Mouse (Mus musculus) embryonic facial prominence, embryonic 12.5 days (tissue): Measurements from ENCODE around the gene Fosb. TPM values are rescaled to one million over a fixed set of nuclear protein-coding genes. Genes with fewer than 3 reads are reported as not detected.

Experiments used
- ATAC-seq: fragments of 200-750 bp; cut with Nextera tagmentation; 2 replicates; pipeline ENCODE4 v1.8.0; 2017; ENCODE audit not compliant: insufficient number of reproducible peaks, insufficient read depth, low FRiP score, low TSS enrichment
- H3K27ac ChIP-seq: fragments of 300-500 bp; sonication (generic); 2 replicates; pipeline ENCODE4 v1.5.1; 2016; ENCODE audit warnings: mild to moderate bottlenecking
- H3K27me3 ChIP-seq: fragments of 300-500 bp; sonication (generic); 2 replicates; pipeline ENCODE4 v1.6.1; 2016; ENCODE audit warnings: mild to moderate bottlenecking, moderate library complexity
- H3K36me3 ChIP-seq: fragments of 300-500 bp; sonication (generic); 2 replicates; pipeline ENCODE4 v1.6.1; 2016; ENCODE audit warnings: mild to moderate bottlenecking
- H3K4me1 ChIP-seq: fragments of 300-500 bp; sonication (generic); 2 replicates; pipeline ENCODE4 v1.6.1; 2016
- H3K4me2 ChIP-seq: fragments of 300-500 bp; sonication (generic); replicated peaks from 2 replicates; pipeline ENCODE4 v1.6.1; 2016; ENCODE audit warnings: mild to moderate bottlenecking, moderate library complexity
- H3K4me3 ChIP-seq: fragments of 300-500 bp; sonication (generic); 2 replicates; pipeline ENCODE4 v1.5.1; 2016; ENCODE audit warnings: mild to moderate bottlenecking
- H3K9ac ChIP-seq: fragments of 300-500 bp; sonication (generic); 2 replicates; pipeline ENCODE4 v1.6.1; 2016; ENCODE audit warnings: mild to moderate bottlenecking, moderate library complexity
- H3K9me3 ChIP-seq: fragments of 300-500 bp; sonication (generic); 2 replicates; pipeline ENCODE4 v1.6.1; 2016; ENCODE audit warnings: mild to moderate bottlenecking, moderate library complexity
- WGBS: fragments of 180-500 bp; shearing (Covaris S2); methylation state at CpG from one replicate; pipeline ENCODE4 v1.1.7; 2016; 5-methylcytosine and 5-hydroxymethylcytosine counted together
- polyA plus RNA-seq: library from polyadenylated mRNA; unstranded; fragments of >200 nt; fragmentation: Nextera tagmentation; extraction: Ambion mirVana; gene quantifications from 2 replicates; pipeline ENCODE4 v1.2.1, GENCODE M21; 2016

Fosb gene
- polyA plus RNA-seq: 0.05 TPM in 1 of 2 replicates, not detected in the other

GRCm38 (mm10) chr7:19309884-19310641, at the start of gene Fosb:
Fosb (minus strand) TSS chr7:19310051.
- H3K4me3 ChIP-seq: peak within 1 kb of the TSS; percentile 67
- H3K36me3 ChIP-seq: no peaks in the 10 kb centered on the region
- under 1% methylated on average over 49 of the region's 49 CpGs for WGBS
- peak within 1 kb of the TSS; percentile 61 for H3K9ac ChIP-seq
- peaks cover 14% of the 10 kb centered on the region for H3K4me1 ChIP-seq
- peaks cover 46% of the 10 kb centered on the region for H3K27me3 ChIP-seq
- no peaks in the 10 kb centered on the region for H3K9me3 ChIP-seq
- ATAC-seq: peak; percentile 71
- peak within 1 kb of the TSS; percentile 98 for H3K4me2 ChIP-seq
- no peak within 1 kb of the TSS for H3K27ac ChIP-seq

DNA sequence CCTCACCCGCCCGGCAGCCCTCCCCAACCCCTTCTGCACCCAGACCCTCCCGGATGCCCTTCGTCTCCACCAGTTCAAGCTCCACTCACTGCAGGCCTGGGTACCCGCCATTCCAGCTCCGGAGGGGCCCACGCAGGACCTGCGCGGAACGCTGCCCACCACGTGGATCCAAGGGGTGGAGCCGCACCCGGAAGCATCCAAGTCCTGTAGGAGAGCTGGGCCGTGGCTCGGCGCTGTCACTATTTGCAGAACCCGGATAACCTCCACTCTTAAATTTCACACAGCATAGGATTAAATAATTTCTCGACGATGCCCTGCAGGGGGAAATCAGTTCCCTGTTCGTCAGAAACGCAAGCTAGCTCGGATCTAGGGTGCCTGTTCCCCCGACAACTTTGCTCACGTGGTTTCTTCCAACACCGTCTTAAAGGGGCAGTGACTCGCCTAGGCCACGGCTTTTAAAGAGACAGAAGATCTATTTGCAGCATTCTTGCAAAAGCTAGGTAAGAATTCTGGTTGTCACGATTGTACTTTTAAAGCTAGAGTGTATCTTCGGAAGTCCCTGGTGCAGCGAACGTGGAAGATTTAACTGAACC, 49.5 kb upstream of the Fosb start, which contains the start of the genes Cd3eap and Ppp1r13l:
Gene Cd3eap, minus strand, starts transcription at position 185 of the 593 bp plus-strand sequence.
Gene Ppp1r13l, plus strand, starts transcription at position 451 of the 593 bp plus-strand sequence.
- Histone ChIP-seq H3K27ac (no peak within 1 kb of the TSS), H3K4me3 (peak within 1 kb of the TSS; percentile 68), H3K4me1 (peaks cover 28% of the 10 kb centered on the region), H3K9ac (peak within 1 kb of the TSS; percentile 69), H3K4me2 (peak within 1 kb of the TSS; percentile 89), H3K9me3 (no peaks in the 10 kb centered on the region), H3K36me3 (peaks cover 30% of the 10 kb centered on the region), H3K27me3 (peaks cover 15% of the 10 kb centered on the region)
- peak; percentile 48 for ATAC-seq
- WGBS: under 1% methylated on average over 31 of the region's 31 CpGs

DNA sequence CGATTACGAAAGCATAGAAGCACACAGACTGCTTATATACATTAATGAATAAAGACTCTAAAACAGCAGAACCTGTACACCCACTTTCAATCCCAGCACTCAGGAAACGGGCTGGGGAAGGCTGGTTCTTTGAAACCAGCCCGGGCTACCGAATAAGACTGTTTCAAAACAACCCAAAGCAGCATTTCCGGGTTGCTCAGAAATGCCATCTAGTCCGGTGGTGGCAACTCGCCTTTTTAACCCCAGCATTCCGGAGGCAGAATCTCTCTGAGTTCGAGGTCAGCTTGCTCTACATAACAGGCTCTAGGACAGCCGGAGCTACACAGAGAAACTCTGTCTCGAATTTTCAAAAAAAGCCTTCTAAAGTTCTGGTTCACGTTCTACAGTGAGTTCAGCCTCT, 48.8 kb upstream of the Fosb start:
- ATAC-seq: no peak
- Histone ChIP-seq H3K27me3 (peaks cover 14% of the 10 kb centered on the region), H3K27ac (no peak overlapping the region), H3K4me3 (peak overlapping the region; percentile 68), H3K4me1 (peaks cover 28% of the 10 kb centered on the region), H3K36me3 (peaks cover 36% of the 10 kb centered on the region), H3K9ac (peak overlapping the region; percentile 69), H3K9me3 (no peaks in the 10 kb centered on the region), H3K4me2 (peak overlapping the region; percentile 89)
- 18% methylated on average over 13 of the region's 13 CpGs for WGBS

DNA sequence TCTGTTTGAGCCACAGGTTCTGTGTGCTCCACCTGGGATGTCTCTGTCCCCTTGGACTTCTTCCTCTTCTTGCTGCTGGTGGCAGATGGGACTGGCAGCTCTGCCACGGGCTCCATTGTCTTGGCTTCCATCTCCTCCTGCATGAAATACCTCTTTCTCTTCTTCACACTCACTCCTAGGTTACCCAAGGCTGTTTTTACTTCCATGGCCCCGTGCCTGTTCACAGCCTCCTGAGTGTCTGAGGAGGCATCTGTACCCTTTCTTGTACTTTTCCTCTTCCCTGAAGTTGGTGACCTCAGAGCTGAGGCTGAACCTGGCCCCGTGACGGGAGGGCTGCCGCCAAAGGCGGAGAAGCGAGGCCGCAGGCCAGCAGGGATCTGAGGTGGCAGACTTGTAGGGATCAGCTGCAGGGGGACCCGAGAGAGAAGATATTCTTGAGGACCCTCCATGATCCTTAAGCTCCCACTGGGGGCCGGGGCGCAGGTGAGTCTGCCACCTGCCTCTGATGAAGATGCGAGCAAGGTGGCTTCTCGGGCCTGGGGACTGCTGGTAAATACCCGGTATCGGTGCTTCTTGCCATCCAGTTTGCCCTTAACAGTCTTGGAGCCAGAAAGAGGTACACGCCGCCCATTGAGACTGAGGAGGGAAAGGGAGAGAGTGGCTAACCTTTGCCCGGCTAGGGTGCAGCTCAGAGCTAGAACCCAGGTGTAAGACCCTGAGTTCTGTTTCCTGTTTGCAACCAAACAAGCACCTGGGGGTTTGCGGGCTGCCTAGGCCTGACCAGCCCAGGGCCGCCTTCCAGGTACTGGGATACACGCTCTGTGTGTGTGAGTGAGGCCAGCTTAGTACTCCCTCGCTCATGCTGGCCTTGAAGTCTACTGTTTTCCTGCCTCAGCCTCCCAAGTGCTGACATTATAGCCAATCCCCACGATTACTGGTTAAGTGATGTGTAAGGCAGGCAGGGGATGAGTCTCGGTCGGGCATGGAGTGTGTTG, 47.8 kb upstream of the Fosb start:
- Histone ChIP-seq H3K4me1 (peaks cover 28% of the 10 kb centered on the region), H3K27ac (no peak overlapping the region), H3K36me3 (peaks cover 45% of the 10 kb centered on the region), H3K27me3 (peaks cover 12% of the 10 kb centered on the region), H3K9me3 (no peaks in the 10 kb centered on the region), H3K4me3 (peak overlapping the region; percentile 68), H3K9ac (peak overlapping the region; percentile 69; the same call in 1 of the 2 replicates), H3K4me2 (peak overlapping the region; percentile 89)
- WGBS: 91% methylated on average over 25 of the region's 25 CpGs
- no peak for ATAC-seq

GRCm38 (mm10) chr7:19356311-19356710, 46.5 kb upstream of the Fosb start:
- Histone ChIP-seq H3K4me2 (no peak overlapping the region), H3K4me3 (no peak overlapping the region), H3K9ac (no peak overlapping the region), H3K27ac (no peak overlapping the region), H3K9me3 (no peaks in the 10 kb centered on the region), H3K27me3 (no peaks in the 10 kb centered on the region), H3K36me3 (peaks cover 59% of the 10 kb centered on the region), H3K4me1 (peaks cover 22% of the 10 kb centered on the region; the same call in 1 of the 2 replicates)
- ATAC-seq: no peak
- WGBS: 69% methylated on average over 10 of the region's 10 CpGs

GRCm38 (mm10) chr7:19354991-19355390, 45.1 kb upstream of the Fosb start:
- WGBS: 88% methylated on average over 5 of the region's 5 CpGs
- Histone ChIP-seq H3K4me1 (peaks cover 17% of the 10 kb centered on the region; the same call in 1 of the 2 replicates), H3K36me3 (peaks cover 69% of the 10 kb centered on the region), H3K4me3 (no peak overlapping the region), H3K9me3 (no peaks in the 10 kb centered on the region), H3K27me3 (no peaks in the 10 kb centered on the region), H3K27ac (no peak overlapping the region), H3K4me2 (no peak overlapping the region), H3K9ac (no peak overlapping the region)
- no peak for ATAC-seq

- WGBS: 93% methylated on average over 8 of the region's 8 CpGs
- H3K9me3 ChIP-seq: no peaks in the 10 kb centered on the region
- H3K4me2 ChIP-seq: no peak overlapping the region
- H3K9ac ChIP-seq: no peak overlapping the region
- no peak overlapping the region for H3K27ac ChIP-seq
- H3K4me3 ChIP-seq: no peak overlapping the region
- H3K4me1 ChIP-seq: peaks cover 12% of the 10 kb centered on the region
- H3K27me3 ChIP-seq: no peaks in the 10 kb centered on the region
- H3K36me3 ChIP-seq: peaks cover 69% of the 10 kb centered on the region
- no peak for ATAC-seq
Observed at GRCm38 (mm10) chr7:19350221-19350620, 40.4 kb upstream of the Fosb start.

GRCm38 (mm10) chr7:19349188-19349915, 39.5 kb upstream of the Fosb start:
- Histone ChIP-seq H3K4me1 (peaks cover 16% of the 10 kb centered on the region), H3K27ac (no peak overlapping the region), H3K27me3 (no peaks in the 10 kb centered on the region), H3K9ac (no peak overlapping the region), H3K4me2 (no peak overlapping the region), H3K36me3 (peaks cover 60% of the 10 kb centered on the region), H3K9me3 (no peaks in the 10 kb centered on the region), H3K4me3 (no peak overlapping the region)
- WGBS: 87% methylated on average over 13 of the region's 13 CpGs
- no peak for ATAC-seq

DNA sequence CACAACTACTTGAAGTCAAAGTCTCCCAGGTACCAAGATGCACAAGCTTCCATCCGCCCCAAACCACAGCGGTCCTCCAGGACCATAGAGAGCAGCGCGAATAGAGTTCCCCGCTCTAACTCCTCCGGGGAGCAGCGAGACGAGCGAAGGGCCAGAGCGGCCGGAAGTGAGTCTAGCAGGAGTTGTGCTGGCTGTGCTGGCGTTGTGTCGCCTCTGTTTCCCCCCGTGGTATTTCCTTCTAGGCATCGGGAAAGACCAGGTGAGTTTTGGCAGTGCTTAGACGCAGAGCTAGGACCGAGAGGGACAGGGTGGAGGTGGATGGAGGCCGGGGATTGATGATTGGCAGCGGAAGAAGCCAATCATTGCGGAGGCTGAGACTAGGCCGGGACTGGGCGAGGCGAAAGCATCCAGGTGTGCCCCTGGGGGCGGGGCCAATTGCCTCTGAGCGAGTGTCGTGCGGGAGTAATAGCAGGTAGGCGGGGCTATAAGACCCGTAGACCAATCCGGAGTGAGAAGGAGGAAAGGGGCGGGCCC, 35.2 kb upstream of the Fosb start:
- peak overlapping the region; percentile 73 for H3K4me2 ChIP-seq
- under 1% methylated on average over 31 of the region's 31 CpGs for WGBS
- no peaks in the 10 kb centered on the region for H3K9me3 ChIP-seq
- H3K27ac ChIP-seq: peak overlapping the region; percentile 91
- peaks cover 35% of the 10 kb centered on the region for H3K4me1 ChIP-seq
- peaks cover 17% of the 10 kb centered on the region for H3K27me3 ChIP-seq
- peak; percentile 90 for ATAC-seq
- H3K4me3 ChIP-seq: peak overlapping the region; percentile 68
- peaks cover 22% of the 10 kb centered on the region for H3K36me3 ChIP-seq
- H3K9ac ChIP-seq: peak overlapping the region; percentile 41

- Histone ChIP-seq H3K27ac (peak within 1 kb of the TSS; percentile 91), H3K27me3 (peaks cover 17% of the 10 kb centered on the region), H3K36me3 (peaks cover 15% of the 10 kb centered on the region), H3K9ac (peak within 1 kb of the TSS; percentile 41), H3K4me1 (peaks cover 35% of the 10 kb centered on the region), H3K4me2 (peak within 1 kb of the TSS; percentile 73), H3K9me3 (no peaks in the 10 kb centered on the region), H3K4me3 (peak within 1 kb of the TSS; percentile 68)
- ATAC-seq: no peak
- WGBS: 26% methylated on average over 12 of the region's 12 CpGs
Observed at GRCm38 (mm10) chr7:19344237-19344847, 34.5 kb upstream of the Fosb start, which contains the start of gene Ercc1. Ercc1 (plus strand) TSS chr7:19344778.
